Mouse (Mus musculus): Measurements from ENCODE around the gene Lrig1.

Lrig1 gene

DNA sequence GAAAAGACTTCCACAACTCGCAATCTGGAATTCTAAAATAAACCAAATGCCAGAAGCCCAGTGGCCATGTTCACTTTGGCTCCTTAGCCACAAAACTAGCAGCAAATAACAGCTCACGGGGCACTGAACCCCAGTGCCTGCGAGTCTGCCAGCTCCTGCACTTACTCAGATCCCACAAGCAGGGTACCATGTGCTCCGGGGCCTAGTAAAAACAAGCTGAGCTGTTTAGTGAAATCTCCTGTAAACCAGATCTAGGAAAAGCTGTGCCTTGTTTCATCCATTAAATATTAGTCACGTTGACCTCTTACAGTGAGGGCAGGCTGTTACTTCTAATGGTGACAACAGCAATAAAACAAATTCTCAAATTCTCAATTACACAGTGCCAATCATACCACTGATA is 81.3 kb downstream of the Lrig1 start:
- no peak for DNase-seq (ENCODE audit: low spot score in 2 of 2)

DNA sequence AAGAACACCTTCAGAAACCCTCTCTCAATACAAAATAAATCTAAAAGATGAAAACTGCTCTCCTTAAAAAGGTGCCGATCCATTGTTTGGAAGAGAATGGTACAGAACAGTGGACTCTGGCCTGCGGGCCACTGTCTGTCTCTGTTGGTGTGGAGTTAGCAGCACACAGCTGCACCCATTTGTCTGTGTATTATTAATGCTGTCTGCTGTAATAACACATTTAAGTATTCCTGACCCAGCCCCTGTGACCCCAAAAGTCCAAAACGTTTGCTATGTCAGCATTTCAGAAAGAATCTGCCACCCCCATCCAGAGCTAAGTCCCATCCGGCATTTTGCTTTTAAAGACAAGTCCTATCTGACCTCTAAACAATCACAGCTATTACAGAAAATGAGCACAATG is 84.0 kb downstream of the Lrig1 start:
- DNase-seq (ENCODE audit: low spot score in 2 of 2) = no peak

DNA sequence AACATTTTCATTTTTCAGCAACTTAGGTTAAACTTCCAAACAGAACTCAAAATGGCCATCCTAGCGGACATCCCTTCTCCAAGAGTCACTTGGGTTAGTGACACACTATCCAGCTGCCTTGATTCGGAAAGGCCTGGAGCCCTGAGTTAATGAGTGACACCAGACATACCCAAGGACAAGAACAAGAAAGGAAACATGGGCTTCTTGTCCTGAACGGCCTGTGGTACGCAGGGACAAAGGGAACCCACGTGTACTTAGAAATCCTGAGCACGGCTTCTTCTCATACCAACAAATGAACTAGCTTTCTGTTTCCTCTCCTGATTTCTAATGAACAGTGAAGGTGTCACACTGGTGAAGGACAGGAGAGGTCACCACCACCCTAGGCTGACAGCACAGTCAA is 85.6 kb downstream of the Lrig1 start:
- no peak for DNase-seq (ENCODE audit: low spot score in 2 of 2)

DNA sequence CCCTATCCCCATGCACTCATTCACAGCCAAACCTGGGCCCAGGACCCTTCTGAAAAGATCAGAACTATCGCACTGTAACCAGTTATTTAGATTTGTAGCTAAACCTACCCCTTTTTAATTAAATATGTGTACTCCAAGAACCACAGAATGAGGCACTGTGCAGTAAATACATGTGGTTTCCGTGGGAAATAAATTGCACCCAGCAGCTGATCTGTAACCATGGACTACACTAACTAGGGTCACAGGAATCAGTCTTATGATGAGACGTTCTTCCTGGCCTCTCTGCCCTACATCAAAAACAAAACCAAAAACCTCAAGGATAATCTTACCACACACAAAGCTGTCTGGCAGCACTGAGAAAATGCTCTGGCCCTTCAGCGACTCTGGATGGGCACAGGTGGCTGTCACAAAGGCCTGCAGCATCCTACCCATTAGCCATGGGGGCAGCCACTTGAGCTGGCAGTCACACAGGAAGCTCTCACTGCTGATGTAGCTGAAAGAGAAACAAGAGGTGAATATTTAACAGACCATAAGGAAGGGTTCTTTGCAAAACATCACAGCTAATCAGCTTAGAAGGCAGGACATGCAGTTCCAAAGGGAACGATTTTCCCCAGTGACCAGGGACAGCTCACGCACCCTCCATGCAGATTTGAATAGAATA is 86.6 kb downstream of the Lrig1 start:
- DNase-seq (ENCODE audit: low spot score in 2 of 2) = no peak

DNA sequence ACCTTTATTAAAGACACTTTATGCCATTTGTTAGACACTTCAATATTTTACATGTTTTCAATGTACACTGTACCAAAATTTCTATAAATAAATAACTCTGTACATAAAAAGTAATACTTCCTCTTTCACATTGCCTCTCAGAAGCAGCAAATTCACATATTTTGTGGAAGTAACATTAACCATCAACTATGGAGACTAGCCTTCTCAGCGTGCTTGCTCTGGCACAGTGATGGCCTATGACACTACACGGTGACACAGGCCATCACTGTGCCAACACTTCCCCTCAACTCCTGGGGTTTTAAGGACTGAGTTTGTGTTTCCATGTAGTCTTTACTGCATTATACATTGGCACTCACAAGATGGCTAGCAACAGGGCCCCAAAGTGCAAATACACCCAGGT is 95.4 kb downstream of the Lrig1 start:
- DNase-seq (ENCODE audit: low spot score in 2 of 2) = no peak

DNA sequence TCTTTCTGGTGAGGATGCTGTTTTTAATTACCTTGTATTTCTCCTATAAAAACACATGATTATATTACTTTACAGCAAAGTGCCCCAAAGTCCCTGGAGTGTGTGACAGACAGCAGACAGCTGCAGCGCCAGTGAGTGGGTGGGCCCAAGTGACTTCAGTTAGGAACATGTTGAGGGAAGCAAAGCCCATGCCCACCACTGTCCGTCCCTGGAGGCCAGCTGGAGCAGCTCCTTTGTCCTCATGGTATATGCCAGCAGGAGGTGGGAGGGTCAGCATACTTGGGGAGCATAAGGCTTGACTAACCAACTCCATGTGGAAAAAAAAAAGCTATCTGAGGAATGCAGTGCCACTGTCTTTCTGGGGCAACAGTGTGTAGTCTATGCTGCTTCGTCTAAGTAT is 95.9 kb downstream of the Lrig1 start:
- DNase-seq (ENCODE audit: low spot score in 2 of 2) = no peak

DNA sequence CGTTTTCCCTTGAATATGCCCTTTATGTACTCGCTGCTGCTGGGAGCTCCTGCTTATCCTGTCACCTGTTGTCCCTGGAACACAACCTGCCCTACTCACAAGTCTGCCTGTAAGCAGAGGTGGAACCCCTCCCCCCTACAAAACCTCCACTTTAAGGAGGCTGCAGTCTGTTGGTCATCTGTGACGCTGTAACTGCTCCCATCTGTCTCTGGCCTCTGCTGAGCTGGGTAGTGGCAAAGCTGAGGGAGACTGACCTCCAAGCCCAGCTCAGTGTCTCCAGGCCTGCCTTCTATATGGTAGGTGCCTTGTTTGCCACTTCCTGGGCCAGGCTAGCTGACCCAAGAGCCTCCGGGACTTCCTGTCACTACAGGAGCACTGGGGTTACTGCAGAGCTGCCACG is 98.1 kb downstream of the Lrig1 start:
- no peak for DNase-seq (ENCODE audit: low spot score in 2 of 2)

DNA sequence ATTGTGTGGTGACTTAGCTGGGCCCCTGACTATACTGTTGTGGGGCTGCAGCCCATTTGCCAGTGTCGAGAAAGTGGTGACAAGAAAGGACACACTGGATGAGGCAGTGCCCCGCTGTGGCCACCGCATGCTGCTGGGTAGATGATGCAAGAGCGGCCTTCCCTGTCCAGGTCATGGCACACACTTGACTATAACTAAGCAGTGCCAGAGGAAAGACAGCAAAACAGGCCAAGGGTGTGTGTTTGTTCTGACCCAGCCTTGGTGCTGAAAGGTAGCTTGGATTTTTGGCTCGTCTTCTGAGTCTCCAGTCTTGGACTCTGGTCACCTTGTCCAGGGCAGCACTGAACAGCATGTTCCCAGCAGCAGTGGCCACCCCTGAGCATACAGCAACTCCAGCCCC is 98.9 kb downstream of the Lrig1 start:
- no peak for DNase-seq (ENCODE audit: low spot score in 2 of 2)

DNA sequence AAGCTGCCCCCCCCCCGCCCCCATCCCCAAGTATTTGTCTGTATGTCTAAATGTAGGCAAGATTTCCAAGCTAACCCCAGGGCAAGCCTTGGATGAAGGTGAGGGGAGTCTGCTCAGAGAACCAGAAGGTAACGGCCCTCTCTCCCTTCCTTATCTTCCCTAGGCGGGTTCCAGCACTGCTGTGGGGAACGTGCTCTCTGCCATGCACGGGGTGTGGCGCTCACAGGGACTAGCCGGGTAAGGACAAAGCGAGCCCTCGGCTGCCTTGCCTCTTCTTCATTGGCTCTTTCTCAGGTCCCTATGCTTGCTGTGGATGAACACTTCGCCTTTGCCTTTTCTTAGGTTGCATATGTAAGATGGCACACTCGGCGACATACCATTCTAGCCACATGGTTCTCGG is 100.9 kb downstream of the Lrig1 start:
- DNase-seq (ENCODE audit: low spot score in 2 of 2) = no peak

DNA sequence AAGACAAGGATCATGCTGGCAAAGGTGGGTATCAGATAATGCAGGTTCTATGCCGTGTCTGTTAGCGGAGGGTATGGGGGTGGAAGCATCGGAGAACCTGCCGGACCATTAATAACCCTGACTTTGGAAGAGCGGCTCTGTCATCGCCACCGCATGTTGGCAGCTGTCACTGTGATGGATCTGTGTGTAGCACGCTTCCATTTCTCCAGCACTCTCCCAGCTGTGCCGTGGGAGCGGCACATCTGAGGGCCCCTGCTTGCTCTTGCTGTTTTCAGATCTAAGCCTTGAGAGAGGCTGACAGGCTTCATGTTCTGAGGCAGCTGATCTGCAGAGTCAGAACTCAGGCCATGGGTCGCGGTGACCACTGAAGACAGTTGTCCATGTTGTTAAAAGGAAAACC is 101.5 kb downstream of the Lrig1 start:
- no peak for DNase-seq (ENCODE audit: low spot score in 2 of 2)

DNA sequence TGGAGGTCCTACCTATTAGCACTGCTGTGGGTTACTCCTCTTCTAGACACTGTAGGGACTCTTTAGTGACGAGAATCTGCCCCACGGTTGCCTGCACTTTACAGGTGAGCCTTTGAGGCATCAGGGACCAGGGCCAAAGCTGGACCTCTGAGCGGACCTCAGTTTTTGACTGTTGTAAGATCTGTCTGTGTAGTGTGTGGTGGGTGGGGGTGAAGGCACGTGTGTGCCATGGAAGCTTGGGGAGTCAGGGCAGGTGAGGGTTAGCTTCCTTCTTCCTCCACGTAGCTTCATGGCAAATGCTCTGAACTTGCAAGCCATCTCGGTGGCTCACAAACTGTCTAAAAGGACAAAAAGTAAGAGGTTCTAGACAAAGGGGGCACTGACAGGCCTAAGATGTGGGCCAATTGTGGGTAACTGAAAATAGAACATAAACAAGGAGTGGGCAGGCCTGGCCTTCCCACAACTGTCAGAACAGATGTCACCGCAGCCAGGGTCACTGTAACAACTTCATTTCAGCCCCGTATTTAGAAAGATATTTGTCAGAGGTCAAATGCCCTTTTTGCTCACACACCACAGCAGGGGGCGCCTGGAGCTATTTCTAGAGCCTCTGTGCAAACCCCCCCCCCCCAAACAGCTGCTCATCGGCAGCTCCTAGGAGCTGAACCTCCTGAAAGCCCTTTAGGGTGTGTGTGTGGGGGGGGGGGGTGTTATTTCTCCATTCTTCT is 103.0 kb downstream of the Lrig1 start:
- DNase-seq (ENCODE audit: low spot score in 2 of 2) = no peak

DNA sequence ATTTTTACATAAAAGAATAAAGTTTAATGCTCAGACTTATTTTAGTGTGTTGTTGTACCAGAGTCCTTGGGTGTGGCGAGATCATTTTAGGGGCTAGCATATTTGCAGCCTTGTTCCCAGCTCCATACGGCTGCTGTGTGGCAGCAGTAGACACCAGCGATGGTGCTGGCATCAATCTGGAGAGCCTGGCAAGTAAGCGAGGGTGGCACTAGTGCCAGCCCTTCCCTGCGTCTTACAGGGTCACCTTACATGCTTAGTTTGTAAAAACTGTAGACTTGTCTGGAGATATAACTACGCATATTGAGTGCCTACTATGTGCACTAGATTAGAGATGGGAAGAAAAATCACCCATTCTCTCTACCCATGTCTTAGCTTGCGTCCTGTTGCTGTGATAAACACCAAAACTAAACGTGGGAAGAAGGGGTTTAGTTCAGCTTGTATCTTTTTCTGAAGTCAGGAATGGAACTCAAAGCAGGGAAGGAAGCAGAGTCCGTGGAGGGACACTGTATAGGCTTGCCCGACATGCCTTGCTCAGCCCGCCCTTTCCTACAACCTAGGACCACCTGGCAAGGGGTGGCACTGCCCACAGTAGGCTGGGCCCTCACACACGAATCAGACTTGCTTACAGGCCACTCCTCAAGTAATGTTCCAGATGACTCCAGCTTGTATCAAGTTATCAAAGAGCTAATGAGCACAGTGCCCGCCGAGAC is 103.8 kb downstream of the Lrig1 start:
- DNase-seq (ENCODE audit: low spot score in 2 of 2) = no peak

DNA sequence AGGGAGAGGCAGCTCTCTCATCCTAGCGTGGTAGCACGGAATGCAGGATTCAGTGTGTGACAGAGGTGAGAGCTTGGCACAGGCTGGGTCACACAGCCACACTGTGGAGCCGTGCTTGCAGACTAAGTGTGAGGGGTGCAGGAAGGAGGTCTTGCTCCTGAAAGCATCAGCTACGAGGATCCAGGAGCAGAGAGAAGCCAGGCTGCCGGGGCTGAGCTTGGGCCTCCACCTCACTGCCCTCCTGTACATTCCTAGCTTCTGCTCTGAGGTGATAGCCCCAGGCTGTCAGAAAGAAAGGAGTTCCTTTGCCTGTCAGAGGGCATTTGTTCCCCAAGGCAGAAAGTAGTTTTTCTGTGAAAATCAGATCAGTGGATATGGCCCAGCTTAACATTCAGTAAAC is 104.8 kb downstream of the Lrig1 start:
- DNase-seq (ENCODE audit: low spot score in 2 of 2) = no peak

DNA sequence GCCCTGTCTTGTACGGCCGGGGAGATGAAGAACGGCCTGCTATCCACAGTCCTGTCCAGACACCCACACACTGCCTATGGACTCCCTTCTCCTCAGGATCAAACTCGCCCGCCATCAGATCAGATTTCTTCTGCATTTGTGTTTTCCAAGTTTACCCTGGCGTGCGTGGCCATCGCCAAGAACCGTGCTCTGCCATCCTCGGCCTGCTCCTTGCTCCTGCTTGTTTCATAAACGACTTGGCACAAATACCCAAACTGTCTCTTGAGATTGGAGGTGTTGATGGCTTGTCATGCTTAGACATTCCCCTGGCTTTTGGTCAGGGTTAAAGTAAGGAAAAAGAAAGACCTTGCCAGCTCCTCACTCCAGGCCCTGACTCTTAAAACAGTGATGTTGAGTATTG is 105.2 kb downstream of the Lrig1 start:
- DNase-seq (ENCODE audit: low spot score in 2 of 2) = no peak

DNA sequence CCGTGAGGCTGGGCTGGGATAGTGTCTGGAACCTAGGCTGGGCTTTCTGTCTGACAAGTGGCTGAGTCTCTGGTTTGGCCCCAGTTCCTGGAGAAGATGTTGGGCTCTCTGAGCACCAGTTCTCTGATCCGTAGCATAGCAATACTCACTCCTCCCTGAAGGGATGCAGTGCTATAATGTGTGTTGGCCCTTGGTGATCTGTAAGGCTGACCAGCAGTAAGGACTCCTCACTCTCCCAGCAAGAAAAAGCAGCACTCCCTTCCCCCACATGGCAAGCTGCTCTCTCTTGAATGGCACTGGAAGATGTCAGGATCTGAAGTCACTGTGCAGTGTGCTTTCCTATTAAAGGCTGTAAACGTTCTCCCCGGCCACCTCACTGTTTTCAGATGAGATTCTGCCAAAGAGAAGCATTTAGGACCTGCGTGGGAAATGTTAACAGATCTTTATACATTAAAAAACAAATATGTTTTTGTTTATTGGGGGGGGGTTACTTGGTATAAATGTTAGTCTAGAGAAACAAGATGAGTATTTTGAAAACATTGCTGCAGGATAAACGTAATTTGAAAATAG is 105.8 kb downstream of the Lrig1 start:
- no peak for DNase-seq (ENCODE audit: low spot score in 2 of 2)

DNA sequence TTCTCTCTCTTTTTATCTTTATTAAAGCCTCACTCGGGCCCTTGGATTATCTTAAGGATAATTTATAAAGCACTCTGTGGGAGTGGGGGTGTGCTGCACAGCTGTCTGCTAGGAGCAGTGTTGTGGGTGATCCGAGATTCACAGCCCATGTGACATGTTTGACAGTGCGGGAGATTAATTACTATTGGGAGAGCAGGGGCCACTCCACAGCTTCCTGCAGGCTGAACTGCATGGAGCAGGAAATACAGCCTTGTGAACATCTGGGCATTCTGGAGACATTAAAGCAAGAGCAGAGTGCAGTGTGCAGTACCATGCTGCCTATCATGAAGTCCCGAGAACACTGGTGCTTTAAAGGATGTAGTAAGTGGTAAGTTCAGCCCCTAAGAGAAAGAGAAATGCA is 107.2 kb downstream of the Lrig1 start:
- DNase-seq (ENCODE audit: low spot score in 2 of 2) = no peak

DNA sequence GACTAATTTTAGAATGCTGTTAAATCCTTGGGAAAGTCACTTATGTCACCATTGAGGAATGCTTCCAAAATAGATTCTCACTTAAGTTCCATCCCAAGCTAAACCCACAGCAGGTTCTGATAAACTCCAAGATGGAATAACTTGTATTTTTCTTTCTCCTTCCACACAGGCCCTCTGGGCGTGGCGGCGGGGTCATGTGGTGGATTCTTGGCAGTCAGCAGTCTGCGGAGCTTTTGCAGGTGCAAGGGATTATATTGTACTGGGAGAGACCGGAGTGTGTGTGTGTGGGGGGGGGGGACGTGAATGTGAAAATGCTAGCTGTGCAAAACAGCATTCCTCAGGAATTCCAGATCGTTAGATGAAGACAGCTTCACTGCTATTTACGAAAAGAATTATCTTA is 107.7 kb downstream of the Lrig1 start:
- no peak for DNase-seq (ENCODE audit: low spot score in 2 of 2)

DNA sequence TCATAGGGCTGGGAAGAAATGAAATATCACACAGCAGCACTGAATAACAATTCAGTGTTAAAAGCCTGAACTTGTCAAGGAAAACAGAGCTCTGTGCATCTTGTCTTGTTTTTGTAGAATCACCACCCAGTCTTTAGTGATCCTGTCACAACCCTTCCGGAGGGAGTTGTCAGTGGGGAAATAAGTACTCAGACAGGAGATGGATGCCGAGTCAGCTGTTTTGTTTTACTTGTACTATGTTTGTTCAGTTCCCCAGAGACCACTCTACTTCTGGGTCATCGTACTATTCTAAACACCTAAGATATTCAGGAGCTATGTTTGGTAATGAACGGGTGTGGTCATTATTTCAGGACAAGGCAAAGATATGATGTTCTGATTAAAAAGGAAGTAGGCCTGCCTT is 111.6 kb downstream of the Lrig1 start:
- DNase-seq (ENCODE audit: low spot score in 2 of 2) = peak in 1 of 2 experiments; percentile 0

DNA sequence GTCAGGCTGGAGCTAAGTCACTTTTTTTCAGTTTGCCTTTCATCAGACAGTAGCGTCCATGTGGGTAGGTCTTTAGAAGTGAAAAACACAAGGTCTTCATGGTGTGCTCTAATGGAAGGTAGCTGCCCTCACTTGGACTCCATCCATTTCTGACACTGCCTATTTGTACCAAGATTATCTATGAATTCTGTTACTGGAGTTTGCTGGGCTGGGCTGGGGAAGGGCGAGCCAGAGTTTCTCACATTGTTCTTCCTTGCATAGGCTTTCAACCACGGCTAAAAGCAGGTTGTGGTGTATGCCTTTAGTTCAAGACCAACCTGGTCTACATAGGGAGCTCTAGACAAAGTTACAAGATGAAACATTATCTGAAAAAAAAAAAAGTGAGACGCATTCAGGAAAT is 115.0 kb downstream of the Lrig1 start:
- no peak for DNase-seq (ENCODE audit: low spot score in 2 of 2)

DNA sequence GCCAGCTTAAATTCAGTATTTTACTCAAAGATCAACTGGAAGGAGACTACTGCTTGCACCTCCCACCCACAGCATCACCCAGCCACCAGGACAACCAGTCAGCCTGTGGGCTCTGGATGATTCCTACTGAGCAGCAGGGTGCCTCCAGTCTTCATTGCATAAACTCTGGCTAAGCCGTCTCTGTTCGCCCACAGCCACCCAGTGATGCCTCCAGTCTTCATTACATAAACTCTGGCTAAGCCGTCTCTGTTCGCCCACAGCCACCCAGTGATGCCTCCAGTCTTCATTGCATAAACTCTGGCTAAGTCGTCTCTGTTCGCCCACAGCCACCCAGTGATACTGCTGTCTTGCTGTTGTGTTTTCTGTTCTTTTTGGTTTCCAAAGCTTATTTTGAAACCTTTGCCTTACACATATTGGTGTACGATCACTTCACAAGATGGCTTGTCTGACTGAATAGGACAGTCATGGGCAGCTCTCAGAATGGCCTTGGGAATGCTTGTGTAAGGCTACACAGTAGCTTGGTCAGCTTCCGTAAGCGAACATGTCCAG is 115.7 kb downstream of the Lrig1 start:
- DNase-seq (ENCODE audit: low spot score in 2 of 2) = peak; percentile 49 to 66

DNA sequence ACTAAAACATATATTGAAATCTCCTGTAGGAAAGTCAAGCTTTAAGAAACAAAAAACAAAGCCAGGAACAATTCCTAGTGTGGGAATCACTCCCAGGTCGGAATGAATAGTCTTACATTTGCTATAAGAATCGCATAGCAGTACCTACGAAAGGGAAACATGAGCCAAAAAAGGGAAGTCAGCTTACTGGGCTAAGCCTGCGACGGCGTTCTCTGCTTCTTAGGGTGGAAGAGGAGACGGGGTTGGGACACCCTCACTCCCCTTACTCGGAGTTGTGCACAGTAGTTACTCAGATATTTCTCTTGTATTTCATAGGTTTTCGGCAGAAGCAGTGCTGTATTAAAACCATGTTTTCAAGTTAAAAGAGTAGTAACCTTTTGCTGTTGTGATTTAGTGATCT is 117.9 kb downstream of the Lrig1 start:
- no peak for DNase-seq (ENCODE audit: low spot score in 2 of 2)

DNA sequence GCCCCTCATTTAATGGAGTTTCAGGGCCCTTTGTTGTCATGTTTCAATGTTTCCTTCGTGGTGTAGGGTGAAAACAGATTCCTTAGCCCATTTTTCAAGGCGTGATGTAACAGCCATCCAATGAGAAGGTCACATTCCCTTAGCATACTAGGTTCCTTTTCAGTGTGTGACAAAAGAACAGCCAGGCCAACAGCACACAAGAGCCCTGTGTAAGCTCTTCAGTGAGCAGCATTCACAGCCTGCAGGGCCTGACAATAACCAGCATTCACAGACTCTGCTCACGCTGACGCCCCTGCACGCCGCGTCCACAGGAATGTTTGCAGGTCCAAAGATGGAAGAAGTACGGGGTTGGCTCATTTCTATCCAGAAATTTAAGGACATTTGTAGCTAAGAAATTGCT is 122.0 kb downstream of the Lrig1 start:
- DNase-seq (ENCODE audit: low spot score in 2 of 2) = no peak
